Mouse (Mus musculus) brain, embryonic 18.5 days (tissue): ENCODE results near the gene Ep400.

ENCODE experiments used
- DNase-seq: peaks from one replicate; pipeline ENCODE4 v3.0.0-alpha.2; 2012; ENCODE audit warnings: low read depth, low spot score

Gene Ep400

DNA sequence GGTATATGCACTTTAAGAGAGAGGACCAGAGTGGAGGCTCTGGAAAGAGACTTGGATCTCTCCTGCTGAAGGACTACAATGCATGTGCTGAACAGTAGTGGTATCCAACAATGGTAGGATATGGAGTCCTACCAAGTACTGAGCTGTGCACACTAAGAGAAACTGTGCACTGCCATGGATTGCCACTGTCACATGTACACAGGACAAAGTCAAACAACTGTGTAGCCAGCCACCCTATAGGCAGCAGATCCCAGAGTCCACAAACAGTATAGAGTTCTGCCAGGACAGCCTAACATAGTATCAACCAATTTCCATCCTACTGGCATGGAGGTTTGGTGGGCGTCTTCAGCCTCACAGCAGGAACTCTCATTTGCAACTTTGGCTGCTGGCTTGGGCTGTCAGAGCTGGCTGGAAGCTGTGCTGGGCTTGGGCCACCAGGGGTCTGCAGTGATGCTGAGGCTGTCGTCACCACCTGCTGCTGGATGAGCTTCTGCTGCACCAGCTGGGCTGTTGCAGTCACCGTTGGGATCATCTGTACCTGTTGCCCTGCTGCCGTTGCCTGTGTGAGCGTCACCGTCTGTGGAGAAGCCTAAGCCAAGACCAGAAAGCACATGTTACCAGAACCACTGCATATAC lies 104.9 kb downstream of the Ep400 start:
- DNase-seq, result no peak

DNA sequence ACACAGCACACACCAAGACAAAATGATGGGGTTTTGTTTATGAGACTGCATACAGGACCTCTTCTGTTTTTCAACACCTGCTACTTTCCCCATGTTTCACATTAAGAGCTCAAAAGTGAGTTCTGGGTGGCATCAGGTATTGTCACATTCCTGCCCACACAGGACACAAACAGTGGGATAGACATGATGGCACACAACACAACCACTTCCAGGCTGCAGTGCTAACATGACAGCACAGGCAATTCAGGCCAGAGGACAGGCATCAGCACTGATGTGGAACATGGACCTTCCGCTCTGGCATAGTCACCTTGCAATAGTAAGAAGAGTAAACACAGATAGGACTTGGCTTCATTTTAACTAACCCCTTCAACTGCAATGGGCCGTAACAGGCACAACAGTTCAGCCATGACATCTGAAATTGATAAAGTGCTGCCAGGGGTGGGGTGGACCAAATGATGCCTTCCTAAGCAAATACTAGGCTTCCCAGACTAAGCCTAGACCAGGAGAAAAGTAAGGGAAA lies 105.7 kb downstream of the Ep400 start:
- no peak for DNase-seq

- DNase-seq, result no peak
These were observed 106.5 kb downstream of the Ep400 start for GRCm38 (mm10) chr5:110664041-110664440.

GRCm38 (mm10) chr5:110659682-110660081 lies 110.8 kb downstream of the Ep400 start:
- DNase-seq, result no peak

DNA sequence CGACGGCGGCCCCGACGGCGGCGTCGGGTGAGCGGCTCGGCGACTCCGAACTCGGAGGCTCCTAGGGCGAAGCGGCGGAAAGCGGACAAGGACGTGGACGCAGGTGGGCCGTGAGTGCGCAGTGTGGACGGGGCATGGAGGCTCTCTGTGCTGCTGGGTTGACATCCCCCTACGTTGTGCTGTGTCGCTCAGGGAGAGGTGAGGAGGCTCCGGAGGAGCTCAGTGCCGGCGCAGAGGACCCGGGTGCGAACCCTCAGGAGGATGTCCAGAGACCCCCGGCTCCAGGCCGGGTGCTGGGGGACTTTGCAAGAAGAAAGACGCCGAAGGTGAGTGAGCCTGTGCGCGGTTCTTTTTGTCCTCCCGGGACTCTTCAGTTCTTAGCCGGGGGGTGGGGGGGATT lies 116.8 kb downstream of the Ep400 start:
- no peak for DNase-seq

DNA sequence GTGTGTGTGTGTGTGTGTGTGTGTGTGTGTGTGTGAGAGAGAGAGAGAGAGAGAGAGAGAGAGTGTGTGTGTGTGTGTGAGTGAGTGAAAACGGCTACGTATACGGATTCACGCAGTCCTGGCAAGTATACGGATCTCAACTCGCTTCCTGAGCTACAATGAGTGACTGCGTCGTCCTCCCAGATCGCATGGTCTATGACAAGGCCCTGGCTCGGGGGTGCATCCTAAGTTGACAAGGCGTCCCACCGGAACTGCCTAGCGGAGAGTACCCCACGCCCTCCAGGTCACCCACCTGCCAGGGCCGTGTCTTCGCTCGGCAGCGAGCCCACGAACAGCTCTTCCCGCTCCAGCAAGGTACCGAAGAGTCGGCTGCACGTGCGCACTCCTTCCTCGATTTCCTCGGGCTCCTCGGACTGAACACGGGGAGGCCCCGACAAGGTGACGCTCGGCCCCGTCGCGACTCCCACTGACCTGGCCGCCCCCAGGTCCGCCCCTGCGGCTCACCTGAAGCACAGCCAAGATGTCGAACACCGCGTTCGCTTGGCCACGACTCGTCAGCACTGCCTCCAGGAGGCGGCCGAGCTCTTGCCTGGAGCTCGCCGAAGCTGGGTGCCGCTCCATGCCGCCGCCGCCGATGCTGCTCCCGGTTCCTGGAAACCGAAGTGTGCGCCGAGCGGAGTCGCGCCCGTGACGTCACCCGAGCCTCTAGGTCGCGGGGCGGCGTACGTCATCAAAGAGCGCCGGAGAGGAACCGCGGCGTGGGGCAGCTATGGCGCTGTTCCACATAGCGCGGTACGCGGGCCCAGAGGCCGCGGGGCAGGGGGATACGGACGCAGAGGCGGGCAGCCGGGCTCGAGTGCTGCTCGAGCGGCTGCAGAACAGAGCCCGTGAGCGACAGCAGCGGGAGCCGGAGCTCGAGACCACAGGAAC lies 117.5 kb downstream of the Ep400 start, which contains the start of the genes Noc4l and Ddx51:
Gene Noc4l, minus strand, starts transcription at position 699 of the 930 bp plus-strand sequence.
Gene Ddx51, plus strand, starts transcription at position 733 of the 930 bp plus-strand sequence.
- peak; percentile 80 for DNase-seq

GRCm38 (mm10) chr5:110646377-110646776 lies 124.1 kb downstream of the Ep400 start:
- DNase-seq, result no peak

- DNase-seq, result peak; percentile 37
These were observed 131.1 kb downstream of the Ep400 start for GRCm38 (mm10) chr5:110639459-110639858.

DNA sequence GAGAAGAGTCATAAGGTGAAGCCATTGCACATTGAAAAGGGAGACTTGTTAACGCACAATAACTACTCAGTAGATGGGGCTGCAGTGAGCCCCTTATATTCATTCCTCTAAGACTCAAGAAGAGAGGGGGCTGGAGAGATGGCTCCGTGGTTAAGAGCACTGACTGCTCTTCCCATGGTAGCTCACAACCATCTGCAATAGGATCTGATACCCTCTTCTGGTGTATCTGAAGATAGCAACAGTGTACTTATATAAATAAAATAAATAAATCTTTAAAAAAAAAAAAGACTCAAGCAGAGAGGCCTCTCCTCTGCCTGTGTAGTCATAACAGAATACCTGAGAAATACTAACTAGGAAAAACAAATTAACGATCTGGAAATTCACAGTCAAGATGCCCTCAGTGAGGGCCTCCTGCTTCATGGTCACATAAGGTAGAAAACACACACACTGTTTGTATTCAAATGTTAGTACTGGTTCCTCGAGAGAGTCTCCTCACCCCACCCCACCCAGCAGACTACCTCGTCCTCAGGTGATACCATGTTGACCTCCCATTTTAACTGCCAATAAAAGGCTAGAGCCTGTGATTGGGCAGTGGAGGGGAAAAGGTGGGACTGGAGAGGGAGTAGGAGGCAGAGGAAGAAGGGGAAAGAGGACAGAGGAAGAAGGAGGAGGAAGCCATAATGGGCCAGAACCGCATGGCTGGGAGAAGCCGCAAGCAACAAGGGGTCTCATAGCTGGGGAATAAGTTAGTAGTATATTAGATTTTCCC lies 132.0 kb downstream of the Ep400 start:
- DNase-seq, result no peak

DNA sequence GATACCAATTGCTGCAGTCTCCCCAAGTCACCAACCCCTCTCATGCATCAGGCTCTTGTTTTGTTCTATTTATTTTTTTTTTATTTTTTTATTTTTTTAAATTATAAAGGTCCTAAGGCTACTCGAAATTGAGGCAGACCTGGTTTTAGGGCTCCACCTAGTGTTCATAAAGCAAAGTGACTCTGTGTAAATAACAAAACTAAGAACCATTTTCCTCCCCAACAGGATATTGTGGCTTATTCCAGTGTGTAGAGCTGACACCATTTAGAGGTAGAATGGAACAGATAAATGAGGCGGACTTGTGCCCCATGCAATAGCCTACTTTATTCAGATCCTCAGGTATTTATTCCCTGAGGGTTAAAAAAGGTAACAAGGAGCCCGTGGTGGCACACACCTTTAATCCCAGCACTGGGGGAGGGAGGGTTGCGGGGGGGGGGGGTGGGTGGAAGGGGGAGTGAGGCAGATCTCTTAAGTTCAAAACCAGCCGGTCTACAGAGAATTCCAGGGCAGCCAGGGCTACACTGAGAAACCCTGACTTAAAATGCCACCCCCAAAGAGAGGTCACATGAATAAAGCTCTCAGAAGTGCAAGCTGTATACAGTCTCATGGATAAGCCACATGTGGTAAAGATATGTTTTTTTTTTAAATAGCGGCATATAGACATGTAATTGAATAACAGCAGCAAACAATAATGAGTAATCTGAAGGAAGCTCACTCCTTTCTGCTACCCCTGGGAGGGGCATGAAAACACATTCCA lies 134.4 kb downstream of the Ep400 start:
- DNase-seq, result no peak

DNA sequence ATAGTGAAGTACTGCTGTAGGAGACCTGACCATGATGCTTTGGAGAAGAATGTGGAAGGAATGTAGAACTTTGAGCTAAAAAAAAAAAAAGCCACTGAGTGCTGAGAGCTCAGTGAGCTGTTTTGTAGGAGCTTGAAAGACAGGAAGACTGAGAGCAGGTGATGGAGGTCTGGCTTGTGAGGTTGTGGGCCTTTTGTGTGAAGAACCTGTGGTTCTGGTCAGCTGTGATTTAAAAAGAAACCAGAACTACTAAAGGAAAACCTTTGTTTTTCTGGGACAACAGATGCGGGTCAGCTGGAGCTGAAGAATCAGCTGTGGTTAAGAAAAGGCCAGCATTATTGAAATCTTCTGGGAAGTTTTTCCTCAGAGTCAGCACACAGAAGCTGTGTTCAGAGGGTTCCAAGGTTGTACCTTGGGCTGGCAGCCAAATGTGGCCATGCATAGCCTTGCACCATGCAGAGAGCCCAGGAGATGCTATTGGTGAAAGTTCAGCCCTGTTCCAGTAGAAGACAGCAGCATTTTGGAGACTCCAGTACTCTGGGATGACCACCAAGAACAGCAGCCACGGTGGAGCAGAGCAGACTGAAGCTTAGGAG lies 140.9 kb downstream of the Ep400 start:
- DNase-seq, result no peak

DNA sequence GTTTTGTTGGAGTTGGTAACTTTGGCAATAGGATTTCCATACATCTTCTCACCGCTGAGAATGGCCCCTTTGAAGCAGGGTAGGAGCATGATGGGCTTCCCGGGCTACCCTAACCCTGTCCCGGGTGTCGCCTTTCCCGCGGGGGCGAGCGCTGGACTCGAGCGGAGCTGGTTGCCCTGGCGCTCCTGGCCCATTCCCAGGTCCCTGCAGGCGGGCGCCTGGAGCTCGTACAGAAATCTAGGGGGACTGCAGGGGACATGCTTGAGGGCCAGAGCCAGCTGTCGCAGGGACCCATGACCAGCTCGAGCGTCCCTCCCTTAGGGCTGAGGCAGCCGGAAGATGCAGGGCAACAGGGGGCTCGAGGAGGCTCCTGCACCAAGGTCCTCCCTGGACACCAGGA lies 142.4 kb downstream of the Ep400 start:
- no peak for DNase-seq

DNA sequence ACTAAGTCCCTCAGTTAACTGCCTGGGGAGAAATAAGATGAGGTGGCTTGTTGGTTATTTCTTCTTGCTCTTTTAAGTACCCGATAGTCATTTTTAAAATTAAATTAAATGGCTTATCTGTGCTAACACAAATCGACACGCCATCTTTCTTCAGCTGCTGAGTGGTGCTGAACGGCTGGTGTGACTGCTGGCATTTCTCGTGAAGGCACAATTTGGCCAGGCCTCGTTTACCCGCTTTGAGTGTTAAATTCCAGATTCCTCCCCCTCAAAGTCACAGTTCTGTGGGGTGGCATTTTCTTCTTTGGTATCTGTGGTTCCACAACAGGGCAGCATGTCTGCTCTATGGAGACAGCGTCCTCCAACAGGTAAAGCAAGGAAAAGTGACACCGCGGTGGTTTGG lies 143.2 kb downstream of the Ep400 start:
- no peak for DNase-seq

- DNase-seq, result no peak
These were observed 146.2 kb downstream of the Ep400 start for GRCm38 (mm10) chr5:110624319-110624718.

- no peak for DNase-seq
These were observed 151.3 kb downstream of the Ep400 start for GRCm38 (mm10) chr5:110619226-110619625.
